Mouse (Mus musculus) heart, embryonic 14.5 days (tissue): ENCODE data around the gene Sirpb1a. TPM values are rescaled to one million over a fixed set of nuclear protein-coding genes. Genes with fewer than 3 reads are reported as not detected.
"Not testable (repeated sequence)": the region's sequence is repeated elsewhere in the genome, so short reads cannot be mapped to it uniquely, and the experiment has no call there.

Source experiments
- ATAC-seq: fragments of 200-750 bp; cut with Nextera tagmentation; 2 replicates; pipeline ENCODE4 v1.8.0; 2017; ENCODE audit warnings: low read depth, moderate TSS enrichment; ENCODE audit not compliant: insufficient number of reproducible peaks, insufficient read depth, low FRiP score
- H3K27ac ChIP-seq, 2 experiments: fragments of 200-500 bp in 1 of 2; fragments of 300-500 bp in 1 of 2; sonication (generic) in 1 of 2; replicated peaks in 1 of 2; 2 replicates each; pipeline ENCODE4 v1.5.1; 2012 to 2014; ENCODE audit warnings: low read depth in 2 of 2, low read length in 2 of 2, control low read depth in 1 of 2, mild to moderate bottlenecking in 1 of 2, mixed read lengths in 1 of 2; ENCODE audit not compliant: control insufficient read depth in 1 of 2, insufficient read depth in 1 of 2
- H3K27me3 ChIP-seq: fragments of 300-500 bp; sonication (generic); 2 replicates; pipeline ENCODE4 v1.6.1; 2014; ENCODE audit warnings: mild to moderate bottlenecking, low read length, control low read depth; ENCODE audit not compliant: control insufficient read depth, insufficient read depth
- H3K36me3 ChIP-seq: fragments of 300-500 bp; sonication (generic); 2 replicates; pipeline ENCODE4 v1.6.1; 2014; ENCODE audit warnings: mild to moderate bottlenecking, control low read depth, low read length, mixed read lengths; ENCODE audit not compliant: control insufficient read depth, insufficient read depth
- H3K4me1 ChIP-seq, 2 experiments: fragments of 200-500 bp in 1 of 2; fragments of 300-500 bp in 1 of 2; sonication (generic) in 1 of 2; 2 replicates each; pipeline ENCODE4 v1.6.1; 2012 to 2014; ENCODE audit warnings: low read length in 2 of 2, control low read depth in 1 of 2, mixed read lengths in 1 of 2; ENCODE audit not compliant: control insufficient read depth in 2 of 2, insufficient read depth in 2 of 2
- H3K4me2 ChIP-seq: fragments of 300-500 bp; sonication (generic); 2 replicates; pipeline ENCODE4 v1.6.1; 2014; ENCODE audit warnings: mild to moderate bottlenecking, low read length
- H3K4me3 ChIP-seq, 2 experiments: fragments of 200-500 bp in 1 of 2; fragments of 300-500 bp in 1 of 2; sonication (generic) in 1 of 2; 2 replicates each; pipeline ENCODE4 v1.5.1; 2012 to 2014; ENCODE audit warnings: low read length in 2 of 2, mild to moderate bottlenecking in 2 of 2, control low read depth in 1 of 2, low read depth in 1 of 2, moderate library complexity in 1 of 2; ENCODE audit not compliant: control insufficient read depth in 1 of 2, insufficient read depth in 1 of 2
- H3K9ac ChIP-seq: fragments of 300-500 bp; sonication (generic); 2 replicates; pipeline ENCODE4 v1.6.1; 2014; ENCODE audit warnings: mild to moderate bottlenecking, low read length
- H3K9me3 ChIP-seq: fragments of 300-500 bp; sonication (generic); 2 replicates; pipeline ENCODE4 v1.6.1; 2016; ENCODE audit warnings: low read length, control low read depth; ENCODE audit not compliant: control insufficient read depth
- WGBS: fragments of 180-500 bp; shearing (Covaris S2); extraction: QIAGEN DNeasy Blood & Tissue Kit; methylation state at CpG from one replicate; pipeline ENCODE4 v1.1.7; 2014; 5-methylcytosine and 5-hydroxymethylcytosine counted together
- polyA plus RNA-seq: library from polyadenylated mRNA; unstranded; fragments of >200 nt; fragmentation: Nextera tagmentation; extraction: Ambion mirVana; gene quantifications from 2 replicates; pipeline ENCODE4 v1.2.1, GENCODE M21; 2014

The Sirpb1a gene
- polyA plus RNA-seq, 1 experiment from 2014 or later, result not detected

- not testable (repeated sequence) for H3K9ac ChIP-seq, ATAC-seq, H3K4me3 ChIP-seq, H3K36me3 ChIP-seq, H3K27me3 ChIP-seq, H3K27ac ChIP-seq, H3K4me1 ChIP-seq, H3K9me3 ChIP-seq, H3K4me2 ChIP-seq
- 51% methylated on average over 3 of the region's 3 CpGs for WGBS
Measured at GRCm38 (mm10) chr3:15345606-15346005, 80.7 kb downstream of the Sirpb1a start.

GRCm38 (mm10) chr3:15340287-15340686, 86.0 kb downstream of the Sirpb1a start:
- WGBS, result 56% methylated on average over 1 of the region's 1 CpGs
- H3K4me1 ChIP-seq, result no peaks in the 10 kb centered on the region
- H3K4me2 ChIP-seq, result no peak overlapping the region
- no peaks in the 10 kb centered on the region for H3K36me3 ChIP-seq
- no peak overlapping the region for H3K27ac ChIP-seq
- ATAC-seq, result no peak
- H3K9me3 ChIP-seq, result no peaks in the 10 kb centered on the region
- no peak overlapping the region for H3K9ac ChIP-seq
- H3K4me3 ChIP-seq, result no peak overlapping the region
- H3K27me3 ChIP-seq, result no peaks in the 10 kb centered on the region

- WGBS, result 58% methylated on average over 2 of the region's 2 CpGs
- Histone ChIP-seq H3K27me3 (no peaks in the 10 kb centered on the region), H3K9me3 (no peaks in the 10 kb centered on the region), H3K9ac (no peak overlapping the region), H3K27ac (no peak overlapping the region), H3K4me1 (no peaks in the 10 kb centered on the region), H3K4me2 (no peak overlapping the region), H3K36me3 (no peaks in the 10 kb centered on the region), H3K4me3 (no peak overlapping the region)
- ATAC-seq, result no peak
Measured at GRCm38 (mm10) chr3:15334182-15334581, 92.1 kb downstream of the Sirpb1a start.

- Histone ChIP-seq H3K4me2 (no peak within 1 kb of the TSS), H3K4me1 (no peaks in the 10 kb centered on the region), H3K36me3 (no peaks in the 10 kb centered on the region), H3K27ac (no peak within 1 kb of the TSS), H3K9me3 (no peaks in the 10 kb centered on the region), H3K9ac (no peak within 1 kb of the TSS), H3K4me3 (no peak within 1 kb of the TSS), H3K27me3 (no peaks in the 10 kb centered on the region)
- no peak for ATAC-seq
- WGBS, result 74% methylated on average over 3 of the region's 3 CpGs
Measured at GRCm38 (mm10) chr3:15332063-15332462, 94.3 kb downstream of the Sirpb1a start, which contains the start of gene Gm9733. Gene Gm9733, minus strand, starts transcription at chr3:15332302.

GRCm38 (mm10) chr3:15331545-15331944, 94.8 kb downstream of the Sirpb1a start:
- no peak for ATAC-seq
- WGBS, result 60% methylated on average over 3 of the region's 3 CpGs
- no peak overlapping the region for H3K27ac ChIP-seq

GRCm38 (mm10) chr3:15329549-15329948, 96.8 kb downstream of the Sirpb1a start:
- Histone ChIP-seq H3K36me3 (no peaks in the 10 kb centered on the region), H3K4me3 (no peak overlapping the region), H3K9me3 (no peaks in the 10 kb centered on the region), H3K27me3 (no peaks in the 10 kb centered on the region), H3K4me2 (no peak overlapping the region), H3K27ac (no peak overlapping the region), H3K4me1 (no peaks in the 10 kb centered on the region), H3K9ac (no peak overlapping the region)
- no peak for ATAC-seq

More at GRCm38 (mm10) chr3:15331545-15331944, 94.8 kb downstream of the Sirpb1a start:
- Histone ChIP-seq H3K9me3 (no peaks in the 10 kb centered on the region), H3K4me1 (no peaks in the 10 kb centered on the region), H3K4me2 (no peak overlapping the region), H3K36me3 (no peaks in the 10 kb centered on the region), H3K9ac (no peak overlapping the region), H3K4me3 (no peak overlapping the region), H3K27me3 (no peaks in the 10 kb centered on the region)

Other genes with a start within 250 kb of the Sirpb1a start
- gene Gm9733, start 94.2 kb downstream of the Sirpb1a start, polyA plus RNA-seq, result not detected in 2 replicates
- not detected in 2 replicates for gene Sirpb1b, start 148.5 kb upstream of the Sirpb1a start, polyA plus RNA-seq